Comparison of ENCODE assay signal across 19 mouse cellular contexts in genomic region chr8:92164496-92164895, GRCm38 (mm10).
DNase-seq lines count a peak whose midpoint lies in the region; ATAC-seq lines count a peak whose summit lies in the region.
"Had no signal": no experiment of that assay in that cellular context is flagged by ENCODE, and none has a peak within 500 bp of the region (broad histone marks: within the 10 kb centered on the region; RNA-seq: fewer than 3 reads in every experiment).

No protein-coding gene starts in this region.

- H3K27ac ChIP-seq in forebrain, embryonic 16.5 days (ENCODE audit: low read length): no peak overlapping the region
- H3K27ac ChIP-seq in forebrain, embryonic 12.5 days: no peak overlapping the region
- H3K27ac ChIP-seq: embryonic facial prominence, embryonic 10.5 days; heart, adult 2 months; heart, embryonic 15.5 days; hindbrain, embryonic 10.5 days; hindbrain, embryonic 14.5 days; intestine, embryonic 15.5 days had no signal

- peak; percentile 67 for DNase-seq in heart, adult 11 months
- DNase-seq in heart, postnatal 14 days: no peak
- peak; percentile 11 for DNase-seq in right cerebral cortex, adult 18-20 months
- DNase-seq in right cerebral cortex, postnatal 14 days: no peak
- DNase-seq in frontal cortex, postnatal 36 days (ENCODE audit: low spot score in 2 of 2): peak; percentile 9 to 40
- DNase-seq in spleen, postnatal 10 days (ENCODE audit: low spot score in 2 of 2): no peak
- DNase-seq: adrenal gland, postnatal 10 days; cerebellum, adult 2 months; cerebellum, postnatal 10 days; gastrocnemius, postnatal 10 days; heart, adult 2 months had no signal

- H3K36me3 ChIP-seq in forebrain, embryonic 16.5 days (ENCODE audit: control insufficient read depth, insufficient read depth): no peaks in the 10 kb centered on the region
- no peaks in the 10 kb centered on the region for H3K36me3 ChIP-seq in forebrain, embryonic 12.5 days (replicated peaks)
- H3K36me3 ChIP-seq: embryonic facial prominence, embryonic 10.5 days; heart, embryonic 15.5 days; hindbrain, embryonic 10.5 days; intestine, embryonic 15.5 days had no signal

- H3K9ac ChIP-seq in forebrain, embryonic 16.5 days (replicated peaks; ENCODE audit: low read depth, low read length): no peak overlapping the region
- H3K9ac ChIP-seq in forebrain, embryonic 12.5 days: no peak overlapping the region
- H3K9ac ChIP-seq: heart, embryonic 15.5 days; hindbrain, embryonic 14.5 days; intestine, embryonic 15.5 days had no signal

- H3K4me3 ChIP-seq in forebrain, embryonic 16.5 days (replicated peaks; ENCODE audit: low read length): no peak overlapping the region
- H3K4me3 ChIP-seq in forebrain, embryonic 12.5 days (replicated peaks): no peak overlapping the region
- H3K4me3 ChIP-seq: embryonic facial prominence, embryonic 10.5 days; heart, adult 2 months; heart, embryonic 15.5 days; hindbrain, embryonic 10.5 days; intestine, embryonic 15.5 days had no signal

- peaks cover 17% of the 10 kb centered on the region for H3K27me3 ChIP-seq in forebrain, embryonic 16.5 days (replicated peaks; ENCODE audit: control insufficient read depth, insufficient read depth, low read length)
- peaks cover 80% of the 10 kb centered on the region for H3K27me3 ChIP-seq in forebrain, embryonic 12.5 days
- H3K27me3 ChIP-seq: heart, embryonic 15.5 days; intestine, embryonic 15.5 days had no signal

- peak; percentile 31; the same call in 1 of the 2 replicates for ATAC-seq in forebrain, embryonic 16.5 days
- no peak for ATAC-seq in forebrain, embryonic 12.5 days (ENCODE audit: low FRiP score)
- ATAC-seq: intestine, embryonic 15.5 days had no signal

- peaks cover 19% of the 10 kb centered on the region for H3K4me1 ChIP-seq in forebrain, embryonic 16.5 days (replicated peaks; ENCODE audit: control insufficient read depth, insufficient read depth, low read length)
- peaks cover 18% of the 10 kb centered on the region for H3K4me1 ChIP-seq in forebrain, embryonic 12.5 days
- H3K4me1 ChIP-seq: heart, embryonic 15.5 days; intestine, embryonic 15.5 days had no signal

- intact Hi-C loops in heart, postnatal 14 days (cut with DNase I): no loop called here

- H3K4me2 ChIP-seq in forebrain, embryonic 16.5 days (ENCODE audit: low read length): no peak overlapping the region
- no peak overlapping the region for H3K4me2 ChIP-seq in forebrain, embryonic 12.5 days
- H3K4me2 ChIP-seq: heart, embryonic 11.5 days; heart, embryonic 15.5 days; hindbrain, embryonic 14.5 days; intestine, embryonic 15.5 days had no signal

- WGBS in forebrain, embryonic 16.5 days: 68% methylated on average over 4 of the region's 4 CpGs
- 90% methylated on average over 4 of the region's 4 CpGs for WGBS in forebrain, embryonic 12.5 days

- peaks cover 2% of the 10 kb centered on the region; the same call in 1 of the 2 replicates for H3K9me3 ChIP-seq in forebrain, embryonic 16.5 days (ENCODE audit: control insufficient read depth, low read length)
- H3K9me3 ChIP-seq in forebrain, embryonic 12.5 days: 0 out of 2 replicates have a peak, but pooled peaks cover 9% of the 10 kb centered on the region
- H3K9me3 ChIP-seq: heart, embryonic 15.5 days; intestine, embryonic 15.5 days had no signal

Comparison
In these comparisons a context has a peak if more than half of its experiments do, and no peak if none do; other contexts are left out.
1. DNase-seq: peak in heart, adult 11 months (single experiment), right cerebral cortex, adult 18-20 months (single experiment) and frontal cortex, postnatal 36 days (2 of 2); none in heart, postnatal 14 days (0 of 2), right cerebral cortex, postnatal 14 days (single experiment) and spleen, postnatal 10 days (0 of 2).